Mouse (Mus musculus): Measurements from ENCODE around the gene Fermt2.
A peak's percentile ranks its signal among the peaks of the same experiment; 100 is the strongest.

The Fermt2 gene

GRCm38 (mm10) chr14:45438931-45439275, 91.0 kb downstream of the Fermt2 start:
- DNase-seq (ENCODE audit: low spot score in 2 of 2), result no peak

GRCm38 (mm10) chr14:45438250-45438930, 91.5 kb downstream of the Fermt2 start:
- DNase-seq (ENCODE audit: low spot score in 2 of 2), result no peak

- DNase-seq (ENCODE audit: low spot score in 2 of 2), result no peak
Observed at GRCm38 (mm10) chr14:45434220-45434619, 95.7 kb downstream of the Fermt2 start.

- DNase-seq (ENCODE audit: low spot score in 2 of 2), result peak; percentile 1 to 4
Observed at GRCm38 (mm10) chr14:45432003-45432402, 97.9 kb downstream of the Fermt2 start.

GRCm38 (mm10) chr14:45430066-45430842, 99.7 kb downstream of the Fermt2 start:
- DNase-seq (ENCODE audit: low spot score in 2 of 2), result no peak

- peak; percentile 7 to 13 for DNase-seq (ENCODE audit: low spot score in 2 of 2)
Observed at GRCm38 (mm10) chr14:45423220-45423619, 106.7 kb downstream of the Fermt2 start.

- no peak for DNase-seq (ENCODE audit: low spot score in 2 of 2)
Observed at GRCm38 (mm10) chr14:45422371-45422770, 107.5 kb downstream of the Fermt2 start.

GRCm38 (mm10) chr14:45419323-45419722, 110.6 kb downstream of the Fermt2 start:
- no peak for DNase-seq (ENCODE audit: low spot score in 2 of 2)

GRCm38 (mm10) chr14:45418553-45418952, 111.4 kb downstream of the Fermt2 start:
- DNase-seq (ENCODE audit: low spot score in 2 of 2), result no peak

- DNase-seq (ENCODE audit: low spot score in 2 of 2), result no peak
Observed at GRCm38 (mm10) chr14:45416265-45416664, 113.7 kb downstream of the Fermt2 start.

Measured in natural killer cell, adult 2 months (primary cell).